Mouse (Mus musculus) intestine, embryonic 16.5 days (tissue): Measurements from ENCODE around the gene Trrap. TPM values are rescaled to one million over a fixed set of nuclear protein-coding genes. Genes with fewer than 3 reads are reported as not detected.

Source experiments
- ATAC-seq: fragments of 200-750 bp; cut with Nextera tagmentation; 2 replicates; pipeline ENCODE4 v1.8.0; 2017; ENCODE audit warnings: moderate TSS enrichment, moderate library complexity
- H3K27ac ChIP-seq: fragments of 300-500 bp; sonication (generic); 2 replicates; pipeline ENCODE4 v1.5.1; 2014; ENCODE audit warnings: mild to moderate bottlenecking, low read length
- H3K27me3 ChIP-seq: fragments of 300-500 bp; sonication (generic); replicated peaks from 2 replicates; pipeline ENCODE4 v1.6.1; 2014; ENCODE audit warnings: low read length, control low read depth, mixed read lengths; ENCODE audit not compliant: control insufficient read depth, insufficient read depth
- H3K36me3 ChIP-seq: fragments of 300-500 bp; sonication (generic); 2 replicates; pipeline ENCODE4 v1.6.1; 2014; ENCODE audit warnings: low read length, control low read depth; ENCODE audit not compliant: control insufficient read depth, insufficient read depth
- H3K4me1 ChIP-seq: fragments of 300-500 bp; sonication (generic); 2 replicates; pipeline ENCODE4 v1.6.1; 2014; ENCODE audit warnings: low read length, control low read depth, mixed read lengths; ENCODE audit not compliant: control insufficient read depth, insufficient read depth
- H3K4me2 ChIP-seq: fragments of 300-500 bp; sonication (generic); 2 replicates; pipeline ENCODE4 v1.6.1; 2014; ENCODE audit warnings: low read depth, low read length, control low read depth
- H3K4me3 ChIP-seq: fragments of 300-500 bp; sonication (generic); 2 replicates; pipeline ENCODE4 v1.5.1; 2014; ENCODE audit warnings: mild to moderate bottlenecking, low read length
- H3K9ac ChIP-seq: fragments of 300-500 bp; sonication (generic); 2 replicates; pipeline ENCODE4 v1.6.1; 2014; ENCODE audit warnings: low read depth, low read length
- H3K9me3 ChIP-seq: fragments of 300-500 bp; sonication (generic); 2 replicates; pipeline ENCODE4 v1.6.1; 2016; ENCODE audit warnings: low read length, control low read depth; ENCODE audit not compliant: control insufficient read depth
- WGBS: fragments of 180-500 bp; shearing (Covaris S2); extraction: QIAGEN DNeasy Blood & Tissue Kit; methylation state at CpG from one replicate; pipeline ENCODE4 v1.1.7; 2014; 5-methylcytosine and 5-hydroxymethylcytosine counted together
- polyA plus RNA-seq: library from polyadenylated mRNA; unstranded; fragments of >200 nt; fragmentation: Nextera tagmentation; extraction: Ambion mirVana; gene quantifications from 2 replicates; pipeline ENCODE4 v1.2.1, GENCODE M21; 2015

The Trrap gene
- polyA plus RNA-seq, 1 experiment from 2014 or later, result 37.0 TPM

DNA sequence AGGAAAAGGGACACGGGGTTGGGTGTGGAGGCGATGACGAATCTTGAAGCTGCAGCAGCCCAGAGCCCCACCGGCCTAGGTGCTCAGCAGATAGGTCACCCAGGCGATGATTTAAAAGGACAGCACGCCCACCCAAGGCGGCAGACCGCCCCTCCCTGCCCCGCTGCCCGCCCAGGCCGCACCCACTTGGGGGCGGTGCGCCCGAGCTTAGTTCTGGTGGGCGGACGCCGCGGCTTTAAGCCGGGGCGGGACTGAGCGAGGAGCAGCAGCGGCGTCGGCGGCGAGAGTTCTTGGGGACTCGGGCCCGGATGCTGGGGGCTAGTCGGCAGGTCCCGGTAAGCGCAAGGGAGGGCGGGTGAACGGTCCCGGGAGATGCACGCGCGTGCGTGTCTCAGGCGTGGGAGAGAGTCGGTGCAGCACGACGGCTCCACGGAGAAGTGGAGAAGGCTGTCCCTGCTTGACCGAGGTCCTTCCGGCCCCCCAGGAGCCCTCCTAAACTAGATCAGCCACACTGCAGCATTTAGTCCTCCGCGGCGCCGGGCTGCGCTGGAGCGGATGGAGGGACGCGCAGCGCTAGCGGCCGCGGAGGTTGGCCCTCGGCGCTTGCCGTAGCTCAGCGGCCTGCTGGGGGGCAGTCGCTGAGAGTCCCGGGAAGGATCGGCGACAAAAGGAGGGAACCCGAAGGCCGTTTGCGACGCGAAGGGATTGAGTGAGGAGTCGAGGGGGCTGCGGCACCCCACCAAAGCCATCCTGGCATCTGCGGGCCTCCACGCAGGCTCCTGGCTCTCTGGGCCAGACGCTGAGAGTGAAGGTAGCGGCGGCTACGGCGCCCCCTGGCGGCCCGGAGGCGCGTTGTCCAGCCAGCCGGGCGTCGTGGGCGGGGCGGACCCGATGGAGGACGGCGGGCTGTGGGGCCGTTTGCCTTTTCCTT is 644 bp downstream of the Trrap start:
- Histone ChIP-seq H3K36me3 (0 out of 2 replicates have a peak, but pooled peaks cover 3% of the 10 kb centered on the region), H3K27me3 (no peaks in the 10 kb centered on the region)

GRCm38 (mm10) chr5:144769067-144769482 is 1.5 kb downstream of the Trrap start:
- peak; percentile 3; the same call in 1 of the 2 replicates for ATAC-seq
- Histone ChIP-seq H3K4me1 (peaks cover 7% of the 10 kb centered on the region), H3K27ac (no peak overlapping the region), H3K4me2 (peak overlapping the region; percentile 60), H3K4me3 (peak overlapping the region; percentile 85), H3K36me3 (0 out of 2 replicates have a peak, but pooled peaks cover 3% of the 10 kb centered on the region), H3K9ac (peak overlapping the region; percentile 73), H3K9me3 (no peaks in the 10 kb centered on the region), H3K27me3 (no peaks in the 10 kb centered on the region)
- 16% methylated on average over 8 of the region's 8 CpGs for WGBS

More for the DNA sequence above, 644 bp downstream of the Trrap start:
- Histone ChIP-seq H3K9ac (peak overlapping the region; percentile 73), H3K4me1 (peaks cover 7% of the 10 kb centered on the region), H3K9me3 (no peaks in the 10 kb centered on the region), H3K27ac (peak overlapping the region; percentile 74), H3K4me3 (peak overlapping the region; percentile 85), H3K4me2 (peak overlapping the region; percentile 60)
- WGBS, result under 1% methylated on average over 92 of the region's 92 CpGs
- peak; percentile 91 for ATAC-seq

GRCm38 (mm10) chr5:144773231-144773630 is 5.7 kb downstream of the Trrap start:
- no peak overlapping the region for H3K27ac ChIP-seq
- ATAC-seq, result no peak
- H3K36me3 ChIP-seq, result peaks cover 8% of the 10 kb centered on the region; the same call in 1 of the 2 replicates
- no peak overlapping the region for H3K9ac ChIP-seq
- 90% methylated on average over 6 of the region's 6 CpGs for WGBS
- peaks cover 7% of the 10 kb centered on the region for H3K4me1 ChIP-seq
- no peaks in the 10 kb centered on the region for H3K9me3 ChIP-seq
- H3K4me3 ChIP-seq, result no peak overlapping the region
- H3K27me3 ChIP-seq, result no peaks in the 10 kb centered on the region
- no peak overlapping the region for H3K4me2 ChIP-seq

DNA sequence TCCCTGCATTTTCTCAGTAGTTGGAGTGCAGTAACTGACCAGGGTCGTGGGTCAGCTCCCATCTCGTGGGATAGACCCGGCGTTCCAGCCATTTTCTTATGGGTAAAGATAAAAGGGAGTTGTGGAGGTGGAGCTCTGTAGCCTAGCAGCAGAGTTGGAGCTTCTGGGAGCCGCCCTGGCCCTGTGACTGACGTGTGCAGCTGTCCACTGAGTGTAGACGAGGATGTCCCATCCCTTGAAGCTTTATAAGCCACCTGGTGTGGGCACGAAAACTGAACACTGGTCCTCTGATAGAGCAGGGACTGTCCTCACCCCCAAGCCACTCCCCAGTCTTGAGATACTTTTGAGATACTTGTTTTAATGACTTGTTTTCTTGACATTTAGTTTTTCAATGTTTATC is 13.1 kb downstream of the Trrap start:
- H3K36me3 ChIP-seq, result peaks cover 18% of the 10 kb centered on the region
- H3K9me3 ChIP-seq, result no peaks in the 10 kb centered on the region
- no peak overlapping the region for H3K4me3 ChIP-seq
- no peak for ATAC-seq
- no peak overlapping the region for H3K9ac ChIP-seq
- no peaks in the 10 kb centered on the region for H3K4me1 ChIP-seq
- no peaks in the 10 kb centered on the region for H3K27me3 ChIP-seq
- no peak overlapping the region for H3K27ac ChIP-seq
- WGBS, result 76% methylated on average over 8 of the region's 8 CpGs
- H3K4me2 ChIP-seq, result no peak overlapping the region

DNA sequence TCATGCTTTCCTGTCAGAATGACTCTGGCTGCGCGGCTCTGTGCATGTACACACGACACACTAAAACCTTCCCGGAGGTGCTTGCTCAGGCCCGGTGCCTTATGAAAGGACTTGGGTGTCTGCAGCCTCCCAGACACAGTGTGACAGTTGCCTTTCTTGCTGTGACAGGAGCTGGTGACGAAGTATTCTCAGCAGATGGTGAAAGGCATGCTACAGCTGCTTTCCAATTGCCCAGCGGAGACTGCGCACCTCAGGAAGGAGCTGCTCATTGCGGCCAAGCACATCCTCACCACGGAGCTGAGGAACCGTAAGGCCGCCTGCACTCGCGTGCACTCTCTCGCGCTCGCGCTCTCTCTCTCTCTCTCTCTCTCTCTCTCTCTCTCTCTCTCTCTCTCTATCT is 18.9 kb downstream of the Trrap start:
- H3K36me3 ChIP-seq, result peaks cover 43% of the 10 kb centered on the region
- no peaks in the 10 kb centered on the region for H3K4me1 ChIP-seq
- ATAC-seq, result no peak
- no peak overlapping the region for H3K4me3 ChIP-seq
- H3K27me3 ChIP-seq, result no peaks in the 10 kb centered on the region
- no peak overlapping the region for H3K4me2 ChIP-seq
- H3K9me3 ChIP-seq, result no peaks in the 10 kb centered on the region
- no peak overlapping the region for H3K27ac ChIP-seq
- 97% methylated on average over 18 of the region's 18 CpGs for WGBS
- no peak overlapping the region for H3K9ac ChIP-seq

DNA sequence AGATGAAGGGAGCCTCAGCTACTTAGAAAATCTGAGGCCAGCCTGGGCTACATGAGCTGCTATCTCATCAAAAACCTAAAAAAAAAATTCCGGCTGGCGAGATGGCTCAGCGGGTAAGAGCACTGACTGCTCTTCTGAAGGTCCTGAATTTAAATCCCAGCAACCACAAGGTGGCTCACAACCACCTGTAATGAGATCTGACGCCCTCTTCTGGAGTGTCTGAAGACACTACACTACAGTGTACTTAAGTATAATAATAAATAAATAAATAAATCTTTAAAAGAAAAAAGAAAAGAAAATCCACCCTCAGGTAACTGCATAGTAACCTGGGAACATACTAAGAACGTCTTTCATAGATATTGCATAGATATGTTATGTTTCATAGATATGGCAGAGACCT is 25.8 kb downstream of the Trrap start:
- no peak overlapping the region for H3K4me3 ChIP-seq
- H3K27ac ChIP-seq, result no peak overlapping the region
- H3K4me2 ChIP-seq, result no peak overlapping the region
- H3K4me1 ChIP-seq, result no peaks in the 10 kb centered on the region
- 86% methylated on average over 5 of the region's 5 CpGs for WGBS
- H3K36me3 ChIP-seq, result peaks cover 58% of the 10 kb centered on the region
- no peak overlapping the region for H3K9ac ChIP-seq
- H3K9me3 ChIP-seq, result no peaks in the 10 kb centered on the region
- ATAC-seq, result no peak
- no peaks in the 10 kb centered on the region for H3K27me3 ChIP-seq

GRCm38 (mm10) chr5:144794687-144795086 is 27.2 kb downstream of the Trrap start:
- 74% methylated on average over 6 of the region's 6 CpGs for WGBS
- peaks cover 55% of the 10 kb centered on the region for H3K36me3 ChIP-seq
- ATAC-seq, result peak; percentile 52; the same call in 1 of the 2 replicates

DNA sequence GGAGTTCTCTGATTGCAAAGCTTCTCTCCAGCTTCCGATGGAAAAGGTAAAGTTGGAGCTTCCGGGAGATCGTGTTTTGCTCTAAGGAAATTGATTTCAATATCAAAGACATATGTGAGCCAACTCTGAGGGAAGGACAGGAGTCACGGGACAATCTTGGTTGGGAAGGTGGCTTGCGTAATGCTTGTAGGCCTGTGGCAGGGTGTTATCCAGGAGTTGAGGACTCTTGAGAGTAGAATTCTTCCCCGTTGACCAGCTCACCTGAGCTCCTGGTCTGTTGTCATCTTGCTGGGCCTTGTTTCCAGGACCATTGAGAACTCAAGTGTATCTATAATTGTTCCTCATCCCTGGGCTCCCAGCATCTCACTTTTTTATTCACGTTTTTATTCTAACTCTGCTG is 29.6 kb downstream of the Trrap start:
- Histone ChIP-seq H3K9me3 (no peaks in the 10 kb centered on the region), H3K27ac (no peak overlapping the region), H3K27me3 (no peaks in the 10 kb centered on the region), H3K4me3 (no peak overlapping the region), H3K9ac (no peak overlapping the region), H3K4me1 (no peaks in the 10 kb centered on the region), H3K4me2 (no peak overlapping the region), H3K36me3 (peaks cover 56% of the 10 kb centered on the region)
- no peak for ATAC-seq
- WGBS, result 94% methylated on average over 7 of the region's 7 CpGs

More at GRCm38 (mm10) chr5:144794687-144795086, 27.2 kb downstream of the Trrap start:
- Histone ChIP-seq H3K4me1 (no peaks in the 10 kb centered on the region), H3K9ac (no peak overlapping the region), H3K27me3 (no peaks in the 10 kb centered on the region), H3K9me3 (no peaks in the 10 kb centered on the region), H3K27ac (no peak overlapping the region), H3K4me2 (no peak overlapping the region), H3K4me3 (no peak overlapping the region)

DNA sequence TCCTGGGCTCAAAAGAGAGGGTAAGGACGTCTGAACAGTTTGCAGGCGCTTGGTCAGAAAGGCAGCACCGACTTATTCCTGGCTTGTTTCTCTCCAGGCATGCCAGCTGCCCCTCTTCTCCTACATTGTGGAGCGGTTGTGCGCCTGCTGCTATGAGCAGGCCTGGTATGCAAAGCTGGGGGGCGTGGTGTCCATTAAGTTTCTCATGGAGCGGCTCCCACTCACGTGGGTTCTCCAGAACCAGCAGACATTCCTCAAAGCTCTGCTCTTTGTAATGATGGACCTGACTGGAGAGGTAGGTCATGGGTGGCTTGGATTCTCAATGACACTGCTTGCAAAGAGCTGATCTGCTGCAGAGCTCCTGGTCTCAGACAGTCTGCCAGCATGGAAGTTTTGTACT is 35.5 kb downstream of the Trrap start:
- no peaks in the 10 kb centered on the region for H3K4me1 ChIP-seq
- no peak for ATAC-seq
- no peak overlapping the region for H3K27ac ChIP-seq
- H3K27me3 ChIP-seq, result no peaks in the 10 kb centered on the region
- H3K4me2 ChIP-seq, result no peak overlapping the region
- WGBS, result 80% methylated on average over 8 of the region's 8 CpGs
- H3K9me3 ChIP-seq, result no peaks in the 10 kb centered on the region
- peaks cover 42% of the 10 kb centered on the region for H3K36me3 ChIP-seq
- no peak overlapping the region for H3K9ac ChIP-seq
- no peak overlapping the region for H3K4me3 ChIP-seq
